Mouse (Mus musculus) thymus, postnatal 0 days (tissue): ENCODE results near the gene Rnf115. TPM values are rescaled to one million over a fixed set of nuclear protein-coding genes. Genes with fewer than 3 reads are reported as not detected.

Experiments
- DNase-seq: peaks from one replicate; pipeline ENCODE4 v3.0.0-alpha.2; 2015; ENCODE audit warnings: low spot score
- polyA plus RNA-seq: library from polyadenylated mRNA; unstranded; fragments of >200 nt; fragmentation: Nextera tagmentation; extraction: Ambion mirVana; gene quantifications from 2 replicates; pipeline ENCODE4 v1.2.1, GENCODE M21; 2015

Rnf115 gene
- polyA plus RNA-seq, 1 experiment from 2014 or later, result 65.9 TPM

DNA sequence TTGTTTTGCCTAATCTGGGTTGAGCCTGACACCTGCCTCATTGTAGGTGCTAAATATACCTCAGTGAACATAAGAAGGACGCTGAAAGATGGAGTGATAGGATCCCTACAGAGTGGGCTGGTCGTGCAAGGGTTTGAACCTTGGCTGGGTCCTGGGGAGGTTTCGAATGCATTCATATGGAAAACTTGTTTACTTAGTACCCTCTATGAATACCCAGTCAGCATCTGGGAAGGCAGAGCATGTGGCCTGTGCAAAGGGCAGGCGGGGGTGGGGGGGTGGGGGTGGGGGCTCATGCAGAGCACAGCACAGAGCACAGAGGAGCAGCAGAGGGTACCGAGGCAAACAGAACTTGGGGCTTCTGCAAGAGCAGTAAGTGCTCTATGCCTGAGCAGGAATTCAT lies 105.5 kb downstream of the Rnf115 start:
- DNase-seq, result no peak

DNA sequence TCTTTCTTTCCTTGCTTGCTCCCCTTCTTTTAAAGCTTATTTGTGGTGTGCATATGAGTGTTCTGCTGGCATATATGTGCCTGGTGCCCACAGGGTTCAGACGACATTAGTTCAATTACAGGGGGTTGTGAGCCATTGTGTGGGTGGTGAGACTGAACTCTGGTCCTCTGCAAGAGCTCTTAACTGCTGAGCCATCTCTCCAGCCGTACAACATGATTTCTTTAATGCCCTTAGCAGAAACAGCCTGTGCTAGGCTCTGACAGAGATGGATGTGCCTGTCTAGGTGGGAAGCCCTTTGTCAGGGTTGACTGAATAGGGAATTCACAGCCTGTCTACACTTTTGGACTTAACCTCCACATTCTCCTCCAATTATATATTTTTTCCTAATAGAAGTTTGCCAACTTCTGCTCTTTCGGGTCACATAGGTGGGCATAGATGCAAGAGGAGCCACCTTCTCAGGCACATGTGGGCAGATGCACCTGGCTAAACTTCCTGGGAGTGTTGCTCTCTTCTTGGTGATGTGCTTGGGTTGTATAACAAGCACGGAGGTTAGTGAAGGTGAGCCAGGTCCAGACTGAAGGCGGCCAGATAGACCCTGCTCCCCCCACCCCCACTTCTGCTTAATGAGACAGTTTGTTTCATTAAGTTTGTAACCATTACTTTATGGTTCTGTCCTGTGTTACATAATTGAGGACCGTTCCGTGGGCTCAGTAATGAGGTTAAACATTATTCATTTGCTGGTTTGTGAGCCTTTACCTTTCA lies 107.3 kb downstream of the Rnf115 start:
- no peak for DNase-seq

DNA sequence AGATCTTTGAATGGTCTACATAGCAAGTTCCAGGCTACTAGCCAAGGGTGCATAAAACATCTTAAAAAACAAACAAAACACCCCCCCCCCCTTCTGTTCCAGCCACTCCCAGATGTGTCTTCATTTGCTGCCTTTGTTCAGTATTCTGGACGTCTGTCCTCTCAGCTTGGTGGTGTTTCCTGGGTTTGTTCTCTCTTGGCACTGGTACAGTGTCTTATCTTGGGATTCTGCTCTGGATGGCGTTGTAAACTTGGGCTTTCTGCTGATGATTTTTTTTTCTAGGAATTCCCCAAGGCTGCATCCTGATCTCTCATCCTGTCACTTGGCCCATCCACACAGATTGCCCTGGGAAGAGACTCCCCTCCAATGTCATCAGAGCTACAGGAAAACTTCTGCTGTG lies 109.0 kb downstream of the Rnf115 start:
- no peak for DNase-seq

DNA sequence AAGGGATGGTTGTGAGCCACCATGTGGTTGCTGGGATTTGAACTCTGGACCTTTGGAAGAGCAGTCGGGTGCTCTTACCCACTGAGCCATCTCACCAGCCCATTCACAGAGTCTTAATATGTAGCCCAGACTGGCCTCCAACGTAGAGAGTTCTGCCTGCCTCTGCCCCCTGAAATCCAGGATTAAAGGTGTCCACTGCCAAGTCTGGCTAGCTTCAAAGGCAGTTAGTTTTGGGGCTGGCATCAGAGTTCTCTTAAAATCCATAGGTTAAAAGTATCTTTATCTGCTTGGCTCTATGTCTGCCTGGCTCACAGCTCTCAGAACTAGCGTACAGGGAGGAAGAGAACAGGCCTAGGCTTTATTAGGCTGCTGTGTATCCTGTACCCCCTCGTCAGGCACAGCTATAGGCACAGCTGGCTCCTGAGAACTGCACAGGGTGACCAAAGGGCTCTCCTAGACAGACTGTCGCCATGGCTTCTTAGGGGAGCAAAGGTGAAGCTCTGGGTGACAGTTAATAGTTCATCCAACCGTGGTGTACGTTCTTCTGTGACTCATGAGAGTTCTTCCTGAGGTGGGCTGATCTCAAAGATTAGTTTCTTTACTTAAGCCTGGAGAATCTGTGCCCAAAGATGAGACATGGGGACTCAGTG lies 111.7 kb downstream of the Rnf115 start:
- no peak for DNase-seq

Other genes with a start within 250 kb of the Rnf115 start
- gene Hfe2, start 202.5 kb upstream of the Rnf115 start, polyA plus RNA-seq, result 0.13 and 0.18 TPM in 2 replicates
- gene Txnip, start 169.7 kb upstream of the Rnf115 start, polyA plus RNA-seq, result 260 TPM in 2 replicates
- 0.42 and 0.46 TPM in 2 replicates for gene Gm16253, start 150.7 kb upstream of the Rnf115 start, polyA plus RNA-seq
- 25.8 and 28.8 TPM in 2 replicates for gene Polr3gl, start 133.5 kb upstream of the Rnf115 start, polyA plus RNA-seq
- gene Ankrd34a, start 131.0 kb upstream of the Rnf115 start, polyA plus RNA-seq, result 0.07 and 0.09 TPM in 2 replicates
- 1.7 TPM in 2 replicates for gene Lix1l, start 126.5 kb upstream of the Rnf115 start, polyA plus RNA-seq
- 146 and 155 TPM in 2 replicates for gene Rbm8a, start 97.7 kb upstream of the Rnf115 start, polyA plus RNA-seq
- 50.0 and 52.6 TPM in 2 replicates for gene Pex11b, start 92.3 kb upstream of the Rnf115 start, polyA plus RNA-seq
- not detected in 2 replicates for gene Gm42957, start 92.2 kb upstream of the Rnf115 start, polyA plus RNA-seq
- 0.31 and 0.35 TPM in 2 replicates for gene Itga10, start 82.1 kb upstream of the Rnf115 start, polyA plus RNA-seq
- gene Ankrd35, start 57.5 kb upstream of the Rnf115 start, polyA plus RNA-seq, result 1.5 and 1.9 TPM in 2 replicates
- gene Pias3, start 31.3 kb upstream of the Rnf115 start, polyA plus RNA-seq, result 11.9 and 12.3 TPM in 2 replicates
- gene Nudt17, start 19.1 kb upstream of the Rnf115 start, polyA plus RNA-seq, result 19.5 and 20.7 TPM in 2 replicates
- 31.8 and 34.5 TPM in 2 replicates for gene Polr3c, start within 50 bp of the Rnf115 start, polyA plus RNA-seq
- gene Pdzk1, start 101.6 kb downstream of the Rnf115 start, polyA plus RNA-seq, result 1.2 and 1.4 TPM in 2 replicates
- 26.3 and 29.8 TPM in 2 replicates for gene Cd160, start 101.7 kb downstream of the Rnf115 start, polyA plus RNA-seq
- gene Gja5, start 177.0 kb downstream of the Rnf115 start, polyA plus RNA-seq, result 1.5 and 1.8 TPM in 2 replicates
- 34.4 and 39.4 TPM in 2 replicates for gene Gpr89, start 177.7 kb downstream of the Rnf115 start, polyA plus RNA-seq
- gene Gja8, start 198.4 kb downstream of the Rnf115 start, polyA plus RNA-seq, result 0.03 and 0.04 TPM in 2 replicates